ENCODE assay signal across 10 mouse cellular contexts in genomic region chr14:43860522-43860921, GRCm38 (mm10). TPM values are rescaled to one million over a fixed set of nuclear protein-coding genes. Genes with fewer than 3 reads are reported as not detected.
A peak's percentile ranks its signal among the peaks of the same experiment; 100 is the strongest.
DNase-seq lines count a peak whose midpoint lies in the region; ATAC-seq lines count a peak whose summit lies in the region.
"Not testable (repeated sequence)": the region's sequence is repeated elsewhere in the genome, so short reads cannot be mapped to it uniquely, and the experiment has no call there.
"Had no signal": no experiment of that assay in that cellular context is flagged by ENCODE, and none has a peak within 500 bp of the region (broad histone marks: within the 10 kb centered on the region; RNA-seq: fewer than 3 reads in every experiment).

No protein-coding gene starts in this region.

- not testable (repeated sequence) for H3K9ac ChIP-seq in forebrain, embryonic 14.5 days (ENCODE audit: low read length); limb, embryonic 11.5 days (ENCODE audit: low read length); midbrain, embryonic 14.5 days (replicated peaks; ENCODE audit: low read length)

- H3K36me3 ChIP-seq in forebrain, embryonic 14.5 days (ENCODE audit: control insufficient read depth, insufficient read depth, low read length); limb, embryonic 11.5 days (ENCODE audit: control insufficient read depth, insufficient read depth, low read length); midbrain, embryonic 14.5 days (ENCODE audit: control insufficient read depth, insufficient read depth, low read length): not testable (repeated sequence)

- not testable (repeated sequence) for H3K27me3 ChIP-seq in forebrain, embryonic 14.5 days (replicated peaks; ENCODE audit: control insufficient read depth, insufficient read depth, low read length); limb, embryonic 11.5 days (ENCODE audit: control insufficient read depth, insufficient read depth, low read length); midbrain, embryonic 14.5 days (ENCODE audit: control insufficient read depth, insufficient read depth, low read length)

- WGBS in forebrain, embryonic 14.5 days: 35% methylated on average over 2 of the region's 2 CpGs
- WGBS in limb, embryonic 11.5 days: 36% methylated on average over 2 of the region's 2 CpGs
- 36% methylated on average over 2 of the region's 2 CpGs for WGBS in midbrain, embryonic 14.5 days

- H3K4me3 ChIP-seq in forebrain, embryonic 14.5 days (ENCODE audit: low read depth, low read length); limb, embryonic 11.5 days (ENCODE audit: low read depth, low read length); midbrain, embryonic 14.5 days (replicated peaks; ENCODE audit: low read depth, low read length): not testable (repeated sequence)

- not testable (repeated sequence) for H3K27ac ChIP-seq in forebrain, embryonic 14.5 days (ENCODE audit: low read depth, low read length); limb, embryonic 11.5 days (replicated peaks; ENCODE audit: low read depth, low read length); midbrain, embryonic 14.5 days (replicated peaks; ENCODE audit: low read depth, low read length)

- ATAC-seq in forebrain, embryonic 14.5 days; limb, embryonic 11.5 days (ENCODE audit: insufficient number of reproducible peaks, low FRiP score, low TSS enrichment, low read depth): not testable (repeated sequence)
- ATAC-seq in midbrain, embryonic 14.5 days (ENCODE audit: low FRiP score, low TSS enrichment): 0 out of 2 replicates have a peak, but pooled peaks have one; percentile 27

- DNase-seq in CD4-positive, CD25-positive, alpha-beta regulatory T cell, adult 2 months (ENCODE audit: low read depth, low spot score): peak; percentile 1
- peak; percentile 22 for DNase-seq in brain, adult 2 months (ENCODE audit: low read depth, low spot score)
- DNase-seq in forebrain, embryonic 14.5 days (ENCODE audit: low spot score): peak; percentile 49
- DNase-seq in heart, postnatal 4 days: peak; percentile 11
- DNase-seq in layer of hippocampus, adult 11-12 months (ENCODE audit: low spot score): peak; percentile 47
- peak; percentile 40 for DNase-seq in limb, embryonic 11.5 days (ENCODE audit: low spot score)
- peak; percentile 47 for DNase-seq in midbrain, embryonic 14.5 days
- DNase-seq in right cerebral cortex, postnatal 4 days: peak; percentile 20

- H3K9me3 ChIP-seq in forebrain, embryonic 14.5 days (replicated peaks; ENCODE audit: control insufficient read depth, low read length); limb, embryonic 11.5 days (ENCODE audit: control insufficient read depth, low read length); midbrain, embryonic 14.5 days (ENCODE audit: control insufficient read depth, low read length): not testable (repeated sequence)

- not testable (repeated sequence) for H3K4me1 ChIP-seq in forebrain, embryonic 14.5 days (ENCODE audit: control insufficient read depth, insufficient read depth, low read length); limb, embryonic 11.5 days (ENCODE audit: control insufficient read depth, insufficient read depth, low read length); midbrain, embryonic 14.5 days (ENCODE audit: control insufficient read depth, insufficient read depth, low read length)

- H3K4me2 ChIP-seq in forebrain, embryonic 14.5 days (ENCODE audit: low read length); limb, embryonic 11.5 days (ENCODE audit: low read depth, severe bottlenecking); midbrain, embryonic 14.5 days (ENCODE audit: low read length): not testable (repeated sequence)

RNA-seq across cellular contexts. Expression of gene Ear1, which starts 14.8 kb away (rescaled TPM):
- polyA plus RNA-seq in forebrain, embryonic 14.5 days (2014; fragmentation: Nextera tagmentation; extraction: Ambion mirVana): not detected in 2 replicates
- not detected for total RNA-seq in heart, postnatal 4 days (2021)
- not detected in 2 replicates for polyA plus RNA-seq in limb, embryonic 11.5 days (2014; fragmentation: Nextera tagmentation; extraction: Ambion mirVana)
- polyA plus RNA-seq in midbrain, embryonic 14.5 days (2014; fragmentation: Nextera tagmentation; extraction: Ambion mirVana): not detected in 2 replicates
- total RNA-seq: adrenal gland, postnatal 25 days had no signal
- polyA plus RNA-seq: small intestine, adult 2 months had no signal
